8 mouse cellular contexts compared by ENCODE assay signal in genomic region chr1:90051347-90051746, GRCm38 (mm10). TPM values are rescaled to one million over a fixed set of nuclear protein-coding genes. Genes with fewer than 3 reads are reported as not detected.
A peak's percentile ranks its signal among the peaks of the same experiment; 100 is the strongest.
DNase-seq lines count a peak whose midpoint lies in the region; ATAC-seq and TF ChIP-seq lines count a peak whose summit lies in the region.

No protein-coding gene starts in this region.

- no peak for ATAC-seq in forebrain, embryonic 11.5 days (replicated peaks; ENCODE audit: low FRiP score)
- no peak for ATAC-seq in forebrain, embryonic 12.5 days (ENCODE audit: low FRiP score)

- H3K4me2 ChIP-seq in forebrain, embryonic 11.5 days (ENCODE audit: low read depth, low read length, severe bottlenecking): no peak overlapping the region
- no peak overlapping the region for H3K4me2 ChIP-seq in forebrain, embryonic 12.5 days

- no peak overlapping the region for H3K27ac ChIP-seq in forebrain, embryonic 11.5 days (ENCODE audit: low read depth, low read length)
- no peak overlapping the region for H3K27ac ChIP-seq in forebrain, embryonic 12.5 days
- H3K27ac ChIP-seq in small intestine, adult 2 months (ENCODE audit: insufficient read depth, low read depth, low read length): no peak overlapping the region

- no peaks in the 10 kb centered on the region for H3K9me3 ChIP-seq in forebrain, embryonic 11.5 days (ENCODE audit: control insufficient read depth, low read length)
- no peaks in the 10 kb centered on the region for H3K9me3 ChIP-seq in forebrain, embryonic 12.5 days

- H3K9ac ChIP-seq in forebrain, embryonic 11.5 days (ENCODE audit: low read length): no peak overlapping the region
- H3K9ac ChIP-seq in forebrain, embryonic 12.5 days: no peak overlapping the region

- 36% methylated on average over 5 of the region's 5 CpGs for WGBS in forebrain, embryonic 11.5 days
- WGBS in forebrain, embryonic 12.5 days: 40% methylated on average over 5 of the region's 5 CpGs
- WGBS in lung, adult 2 months: 12% methylated on average over 5 of the region's 5 CpGs
- 21% methylated on average over 5 of the region's 5 CpGs for WGBS in small intestine, adult 2 months

- peak; percentile 30 for TF ChIP-seq CTCF in lung, adult 2 months (IDR thresholded peaks at IDR 0.05; ENCODE audit: insufficient read depth, low read length)
- peak; percentile 20; the same call in 1 of the 2 replicates for TF ChIP-seq CTCF in small intestine, adult 2 months (IDR thresholded peaks at IDR 0.05; ENCODE audit: extremely low read depth, insufficient read length, insufficient replicate concordance, low read depth, low read length)

- H3K4me3 ChIP-seq in forebrain, embryonic 11.5 days (ENCODE audit: low read depth, low read length): no peak overlapping the region
- H3K4me3 ChIP-seq in forebrain, embryonic 12.5 days (replicated peaks): no peak overlapping the region
- no peak overlapping the region for H3K4me3 ChIP-seq in lung, adult 2 months (replicated peaks; ENCODE audit: extremely low read depth, low read depth, low read length)
- H3K4me3 ChIP-seq in small intestine, adult 2 months (ENCODE audit: low read depth, low read length): no peak overlapping the region

- no peak for TF ChIP-seq POLR2A in lung, adult 2 months (IDR thresholded peaks at IDR 0.05; ENCODE audit: borderline replicate concordance, extremely low read depth, low read depth, low read length)
- TF ChIP-seq POLR2A in small intestine, adult 2 months (IDR thresholded peaks at IDR 0.05; ENCODE audit: low read depth, low read length): no peak

- no peaks in the 10 kb centered on the region for H3K27me3 ChIP-seq in forebrain, embryonic 11.5 days (ENCODE audit: control insufficient read depth, insufficient read depth, low read length)
- peaks cover 36% of the 10 kb centered on the region for H3K27me3 ChIP-seq in forebrain, embryonic 12.5 days
- no peaks in the 10 kb centered on the region for H3K27me3 ChIP-seq in small intestine, adult 2 months (ENCODE audit: control insufficient read depth, insufficient read depth, low read length)

- H3K4me1 ChIP-seq in forebrain, embryonic 11.5 days (replicated peaks; ENCODE audit: control insufficient read depth, insufficient read depth, low read length): peaks cover 6% of the 10 kb centered on the region; the same call in 1 of the 2 replicates
- H3K4me1 ChIP-seq in forebrain, embryonic 12.5 days: peaks cover 17% of the 10 kb centered on the region; the same call in 1 of the 2 replicates
- H3K4me1 ChIP-seq in lung, adult 2 months (ENCODE audit: control insufficient read depth, insufficient read depth, low read length): 0 out of 2 replicates have a peak, but pooled peaks cover 2% of the 10 kb centered on the region
- H3K4me1 ChIP-seq in small intestine, adult 2 months (ENCODE audit: control insufficient read depth, insufficient read depth, insufficient read length, low read length): no peaks in the 10 kb centered on the region

- no peaks in the 10 kb centered on the region for H3K36me3 ChIP-seq in forebrain, embryonic 11.5 days (ENCODE audit: control insufficient read depth, insufficient read depth, low read length)
- H3K36me3 ChIP-seq in forebrain, embryonic 12.5 days (replicated peaks): no peaks in the 10 kb centered on the region
- H3K36me3 ChIP-seq in small intestine, adult 2 months (ENCODE audit: control insufficient read depth, insufficient read depth, low read length): no peaks in the 10 kb centered on the region

- DNase-seq in forebrain, embryonic 11.5 days (ENCODE audit: low spot score): peak; percentile 57
- DNase-seq in urinary bladder, postnatal 25 days (ENCODE audit: low spot score): peak; percentile 50
- DNase-seq in urinary bladder, adult 2 months (ENCODE audit: low spot score): no peak
- DNase-seq in embryo, embryonic 9.5 days (ENCODE audit: extremely low spot score): peak; percentile 51
- DNase-seq in kidney, adult 9 months: peak; percentile 52
- DNase-seq in lung, adult 2 months: no peak

RNA-seq across cellular contexts. Expression of gene Asb18, which starts 36.9 kb away (rescaled TPM):
- polyA plus RNA-seq in forebrain, embryonic 11.5 days (2014; fragmentation: Nextera tagmentation; extraction: Ambion mirVana): not detected in 2 replicates
- polyA plus RNA-seq in forebrain, embryonic 12.5 days (2016; fragmentation: Nextera tagmentation; extraction: Ambion mirVana): 0.17 and 0.44 TPM in 2 replicates
- polyA plus RNA-seq in urinary bladder, adult 2 months (2012; rRNA removed): 0.13 and 0.15 TPM in 2 replicates
- polyA plus RNA-seq in lung, adult 2 months (2012; rRNA removed): 0.25 and 1.4 TPM in 2 replicates
- polyA plus RNA-seq in small intestine, adult 2 months (2012; rRNA removed): not detected in 2 replicates

Comparison
In these comparisons a context has a peak if more than half of its experiments do, and no peak if none do; other contexts are left out.
1. DNase-seq: peak in forebrain, embryonic 11.5 days (single experiment), urinary bladder, postnatal 25 days (single experiment), embryo, embryonic 9.5 days (single experiment) and kidney, adult 9 months (single experiment); none in urinary bladder, adult 2 months (single experiment) and lung, adult 2 months (single experiment).